In the genomic region with DNA sequence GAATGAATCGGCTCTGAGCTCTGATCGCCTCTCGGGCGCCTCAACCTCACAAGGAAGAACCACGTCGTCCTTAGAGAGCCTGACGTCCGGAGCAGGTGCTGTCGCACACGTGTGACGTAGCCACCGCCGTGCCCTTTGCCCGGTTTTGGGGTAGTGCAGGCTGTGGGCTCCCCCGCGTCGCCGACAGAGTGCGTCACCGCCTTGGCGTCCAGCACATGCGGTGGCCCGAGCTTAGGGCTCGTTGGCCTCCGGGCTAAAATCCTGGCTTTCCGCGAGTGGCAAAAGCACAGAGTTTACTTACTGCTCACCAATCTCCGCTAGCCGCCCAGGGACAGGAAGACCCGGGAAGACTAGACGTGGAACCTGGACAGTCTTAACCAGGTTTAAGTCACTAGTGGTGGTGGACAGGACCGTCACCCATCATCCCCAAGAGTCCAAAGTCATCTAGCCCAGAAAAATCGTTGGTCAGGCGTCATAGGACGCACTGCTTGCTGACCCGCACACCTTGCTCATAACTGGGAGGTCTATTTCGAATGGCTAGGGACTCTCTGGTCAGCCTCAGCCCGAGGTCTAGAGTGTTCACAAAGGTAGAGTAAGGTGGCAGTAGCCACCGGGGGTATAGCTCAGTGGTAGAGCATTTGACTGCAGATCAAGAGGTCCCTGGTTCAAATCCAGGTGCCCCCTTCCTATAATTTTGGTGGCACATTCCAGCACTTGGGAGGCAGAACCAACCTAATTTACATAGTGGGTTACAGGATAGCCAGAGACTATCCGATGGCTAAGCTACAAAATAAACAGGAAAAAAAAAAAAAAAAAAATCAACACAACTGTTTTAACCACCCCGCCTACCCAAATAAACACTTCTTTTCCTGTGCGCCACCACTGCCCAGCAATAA, we compare ENCODE assay signal across 8 mouse cellular contexts. TPM values are rescaled to one million over a fixed set of nuclear protein-coding genes. Genes with fewer than 3 reads are reported as not detected.
DNase-seq lines count a peak whose midpoint lies in the region; ATAC-seq lines count a peak whose summit lies in the region.

No protein-coding gene starts in this region.

- DNase-seq in adipocyte (ENCODE audit: low spot score), result peak; percentile 48
- peak; percentile 99 for DNase-seq in embryo, embryonic 10 days (ENCODE audit: low spot score)
- DNase-seq in gastrocnemius, postnatal 10 days, result peak; percentile 68
- peak; percentile 93 for DNase-seq in induced T-regulatory cell, adult 2 months (ENCODE audit: low read depth)
- peak; percentile 88 to 92 for DNase-seq in left cerebral cortex, adult 9 months (ENCODE audit: low spot score in 2 of 2)
- peak; percentile 92 for DNase-seq in right cerebral cortex, postnatal 14 days
- DNase-seq in urinary bladder, postnatal 36 days (ENCODE audit: low spot score in 2 of 2), result peak; percentile 78 to 85

- ATAC-seq in megakaryocyte progenitor cell, adult 5-6 weeks (replicated peaks; ENCODE audit: poor library complexity), result peak; percentile 93

RNA-seq across cellular contexts. Expression of a gene that starts 16.8 kb away (rescaled TPM):
- total RNA-seq in gastrocnemius, postnatal 10 days (2021), result 10 to 100 TPM; 28.4 to 34.5 TPM
- 127 and 140 TPM in 2 replicates for total RNA-seq in megakaryocyte progenitor cell, adult 5-6 weeks (2015)
- total RNA-seq in megakaryocyte progenitor cell, adult 5-6 weeks (2017), result 312 and 380 TPM in 2 replicates

RNA-seq across cellular contexts. Expression of a gene that starts 47.0 kb away (rescaled TPM):
- under 1 TPM; 0.12 to 0.32 TPM for total RNA-seq in gastrocnemius, postnatal 10 days (2021)
- total RNA-seq in megakaryocyte progenitor cell, adult 5-6 weeks (2015), result not detected in 2 replicates
- not detected in 2 replicates for total RNA-seq in megakaryocyte progenitor cell, adult 5-6 weeks (2017)

Comparison
In these comparisons a context has a peak if more than half of its experiments do, and no peak if none do; other contexts are left out.
1. Peak in every context shown above with its lines: DNase-seq and ATAC-seq.
2. DNase-seq: peak in every context shown above with its lines; median percentile 99 in embryo, embryonic 10 days; 93 in induced T-regulatory cell, adult 2 months; 92 in right cerebral cortex, postnatal 14 days; 90 in left cerebral cortex, adult 9 months; 82 in urinary bladder, postnatal 36 days; 68 in gastrocnemius, postnatal 10 days; 48 in adipocyte.